Mouse (Mus musculus) kidney, adult 18-20 months (tissue): ENCODE results near the gene Med12l.
A peak's percentile ranks its signal among the peaks of the same experiment; 100 is the strongest.
"Not testable (repeated sequence)": the region's sequence is repeated elsewhere in the genome, so short reads cannot be mapped to it uniquely, and the experiment has no call there.

Source experiments
- DNase-seq: peaks from one replicate; pipeline ENCODE4 v3.0.0; 2021

The Med12l gene

GRCm38 (mm10) chr3:59022971-59023370, 17.3 kb downstream of the Med12l start:
- no peak for DNase-seq

- no peak for DNase-seq
Observed at GRCm38 (mm10) chr3:59024531-59025192, 19.0 kb downstream of the Med12l start.

GRCm38 (mm10) chr3:59025193-59025535, 19.5 kb downstream of the Med12l start:
- no peak for DNase-seq

GRCm38 (mm10) chr3:59028696-59029095, 23.1 kb downstream of the Med12l start:
- no peak for DNase-seq

- DNase-seq: no peak
Observed at GRCm38 (mm10) chr3:59030986-59031385, 25.4 kb downstream of the Med12l start.

- DNase-seq: no peak
Observed at GRCm38 (mm10) chr3:59041487-59041886, 35.9 kb downstream of the Med12l start.

GRCm38 (mm10) chr3:59054834-59055535, 49.4 kb downstream of the Med12l start:
- no peak for DNase-seq

GRCm38 (mm10) chr3:59059022-59059541, 53.5 kb downstream of the Med12l start:
- peak; percentile 54 for DNase-seq

GRCm38 (mm10) chr3:59060131-59060530, 54.5 kb downstream of the Med12l start:
- DNase-seq: no peak

GRCm38 (mm10) chr3:59062141-59062540, 56.5 kb downstream of the Med12l start:
- DNase-seq: no peak

- no peak for DNase-seq
Observed at GRCm38 (mm10) chr3:59063431-59063830, 57.8 kb downstream of the Med12l start.

GRCm38 (mm10) chr3:59065937-59066336, 60.3 kb downstream of the Med12l start:
- no peak for DNase-seq

GRCm38 (mm10) chr3:59066558-59067294, 61.1 kb downstream of the Med12l start:
- DNase-seq: no peak

GRCm38 (mm10) chr3:59069071-59069470, 63.4 kb downstream of the Med12l start:
- DNase-seq: not testable (repeated sequence)

GRCm38 (mm10) chr3:59077278-59077677, 71.7 kb downstream of the Med12l start:
- DNase-seq: no peak

GRCm38 (mm10) chr3:59078585-59078984, 73.0 kb downstream of the Med12l start:
- DNase-seq: no peak

- peak; percentile 10 for DNase-seq
Observed at GRCm38 (mm10) chr3:59079327-59079726, 73.7 kb downstream of the Med12l start.

GRCm38 (mm10) chr3:59080293-59080916, 74.8 kb downstream of the Med12l start:
- no peak for DNase-seq

- DNase-seq: no peak
Observed at GRCm38 (mm10) chr3:59080919-59081318, 75.3 kb downstream of the Med12l start.

- DNase-seq: no peak
Observed at GRCm38 (mm10) chr3:59092702-59093101, 87.1 kb downstream of the Med12l start.

- DNase-seq: no peak
Observed at GRCm38 (mm10) chr3:59097421-59097820, 91.8 kb downstream of the Med12l start.

- no peak for DNase-seq
Observed at GRCm38 (mm10) chr3:59098540-59098939, 92.9 kb downstream of the Med12l start.
